Mouse (Mus musculus) cortical plate, adult 2 months (tissue): ENCODE results near the gene Prr13.

Experiments
- CTCF ChIP-seq: fragments of 200-500 bp; IDR thresholded peaks from 2 replicates; pipeline ENCODE4 v1.5.1; 2011; ENCODE audit warnings: mild to moderate bottlenecking, control low read depth, low read length; ENCODE audit not compliant: insufficient read depth; ENCODE audit errors: extremely low read depth
- POLR2A ChIP-seq: fragments of 200-500 bp; IDR thresholded peaks from 2 replicates; pipeline ENCODE4 v1.6.1; 2011; ENCODE audit warnings: mild to moderate bottlenecking, low read length, control low read depth; ENCODE audit not compliant: insufficient read depth; ENCODE audit errors: extremely low read depth

DNA sequence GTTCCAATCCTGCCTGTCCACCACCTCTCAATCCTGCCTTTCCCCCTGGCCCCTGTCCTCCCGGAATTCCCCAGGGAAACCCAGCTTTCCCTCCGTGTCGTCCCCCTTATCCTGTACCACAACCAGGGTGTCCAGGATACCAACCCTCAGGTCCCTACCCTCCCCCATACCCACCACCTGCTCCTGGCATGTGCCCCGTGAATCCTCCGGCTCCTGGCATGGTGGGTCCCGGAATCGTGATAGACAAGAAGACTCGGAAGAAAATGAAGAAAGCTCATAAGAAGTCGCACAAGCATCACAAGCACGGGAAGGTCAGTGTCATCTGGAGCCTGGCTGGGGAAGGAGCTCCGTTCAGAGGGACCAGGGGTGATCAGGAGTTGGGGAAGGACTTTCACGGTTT lies 1.6 kb downstream of the Prr13 start:
- TF ChIP-seq CTCF (no peak), POLR2A (no peak)
